Mouse (Mus musculus): ENCODE results near the gene Car8.

Gene Car8

GRCm38 (mm10) chr4:8238560-8239305, at the start of gene Car8:
Gene Car8, minus strand, starts transcription at chr4:8239041.
- peak; percentile 6 for DNase-seq (ENCODE audit: low spot score)

- no peak for DNase-seq (ENCODE audit: low spot score)
Observed at GRCm38 (mm10) chr4:8284934-8285333, 46.1 kb upstream of the Car8 start.

DNA sequence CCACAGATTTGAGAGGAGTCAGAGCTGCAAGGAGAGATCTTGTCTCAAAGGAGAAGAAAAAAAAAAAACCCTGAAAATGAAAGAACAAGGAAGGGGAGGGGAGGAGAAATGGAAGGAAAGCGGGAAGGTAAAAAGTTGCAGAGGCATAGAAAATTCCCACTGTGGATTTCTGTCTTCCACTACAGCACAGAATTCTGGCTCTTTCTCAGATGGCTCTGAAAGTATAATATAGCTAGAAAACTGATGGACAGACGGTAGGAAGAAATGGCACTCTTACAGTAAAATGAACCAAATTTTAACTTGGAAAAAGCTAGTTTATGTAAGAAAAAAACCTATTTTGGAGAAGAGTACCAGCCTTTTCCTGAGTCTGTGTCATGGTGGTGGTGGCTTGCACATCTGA, 39.3 kb upstream of the Car8 start:
- no peak for DNase-seq (ENCODE audit: low spot score)

GRCm38 (mm10) chr4:8249805-8250204, 11.0 kb upstream of the Car8 start:
- no peak for DNase-seq (ENCODE audit: low spot score)

DNA sequence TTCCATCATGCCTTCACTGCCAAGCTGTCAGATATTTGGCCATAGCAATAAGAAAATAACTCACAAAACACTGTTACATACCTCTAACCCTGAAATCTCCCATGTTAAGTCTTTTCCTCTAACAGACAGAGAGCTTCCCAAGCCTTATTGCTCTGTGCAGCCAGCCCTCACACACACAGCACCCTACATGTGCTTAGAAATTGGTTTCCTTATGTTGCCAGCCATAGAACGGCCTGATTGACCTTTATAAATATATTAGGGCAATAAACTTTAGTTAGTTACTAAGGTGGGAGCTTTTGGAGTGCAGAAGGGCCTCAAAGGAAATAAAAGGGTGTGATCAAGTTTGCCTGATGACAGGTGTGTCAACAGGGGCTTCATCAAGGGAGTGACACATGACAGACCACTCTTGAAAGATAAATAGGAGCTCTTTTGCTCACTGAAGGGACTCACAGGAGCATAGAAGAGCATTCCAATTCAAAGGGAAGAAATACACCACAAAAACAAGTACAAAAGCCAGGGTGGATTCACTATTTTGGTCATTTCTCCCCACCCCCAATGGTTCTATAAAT, 6.7 kb upstream of the Car8 start:
- no peak for DNase-seq (ENCODE audit: low spot score)

- no peak for DNase-seq (ENCODE audit: low spot score)
Observed at GRCm38 (mm10) chr4:8245062-8245461, 6.2 kb upstream of the Car8 start.

GRCm38 (mm10) chr4:8239699-8240098, 858 bp upstream of the Car8 start:
- no peak for DNase-seq (ENCODE audit: low spot score)

DNA sequence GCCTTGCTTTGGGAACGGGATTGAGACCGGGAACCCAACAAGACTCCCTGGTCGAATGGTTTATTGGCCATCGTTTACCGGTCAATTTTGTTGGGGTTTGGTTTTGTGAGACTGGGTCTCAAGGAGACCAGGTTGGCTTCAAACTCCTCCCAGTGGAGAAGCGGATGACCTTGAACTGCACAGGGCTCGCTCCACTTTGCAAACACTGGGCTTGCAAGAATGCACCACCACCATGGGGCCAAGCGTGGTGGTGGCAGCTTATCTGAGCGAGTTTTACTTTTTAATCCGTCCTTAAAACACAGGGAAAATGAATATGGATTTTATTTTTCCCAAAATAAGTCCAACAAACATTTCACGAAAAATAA, 447 bp upstream of the Car8 start:
- DNase-seq (ENCODE audit: low spot score) = no peak

- no peak for DNase-seq (ENCODE audit: low spot score)
Observed at GRCm38 (mm10) chr4:8232393-8233111, 6.3 kb downstream of the Car8 start.

GRCm38 (mm10) chr4:8231291-8231871, 7.5 kb downstream of the Car8 start:
- DNase-seq (ENCODE audit: low spot score) = no peak

DNA sequence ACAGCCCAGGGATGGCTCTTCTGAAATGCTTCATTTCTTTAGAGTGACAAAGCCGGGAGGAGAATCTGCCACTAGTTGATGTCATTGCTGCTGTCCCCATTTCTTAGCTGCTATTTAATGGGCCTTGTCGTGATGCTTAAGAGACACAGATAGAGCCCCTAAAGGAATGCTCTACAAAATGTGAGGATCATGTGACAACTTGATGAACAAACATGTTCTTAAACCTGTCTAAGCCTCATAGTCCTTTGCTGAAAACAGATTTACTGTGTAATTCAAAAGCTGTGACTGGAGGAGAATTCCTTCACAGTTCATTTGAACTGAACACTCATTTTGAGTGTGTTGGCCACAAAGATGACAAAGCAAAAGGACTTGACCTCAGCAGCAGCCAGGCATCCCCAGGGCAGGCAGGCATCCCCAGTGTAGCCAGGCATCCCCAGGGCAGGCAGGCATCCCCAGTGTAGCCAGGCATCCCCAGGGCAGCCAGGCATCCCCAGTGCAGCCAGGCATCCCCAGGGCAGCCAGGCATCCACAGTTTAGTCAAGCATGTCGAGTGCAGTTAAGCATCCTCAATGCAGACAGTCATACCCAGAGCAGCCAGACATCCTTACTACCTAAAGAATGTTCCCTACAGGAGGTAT, 9.1 kb downstream of the Car8 start:
- no peak for DNase-seq (ENCODE audit: low spot score)

DNA sequence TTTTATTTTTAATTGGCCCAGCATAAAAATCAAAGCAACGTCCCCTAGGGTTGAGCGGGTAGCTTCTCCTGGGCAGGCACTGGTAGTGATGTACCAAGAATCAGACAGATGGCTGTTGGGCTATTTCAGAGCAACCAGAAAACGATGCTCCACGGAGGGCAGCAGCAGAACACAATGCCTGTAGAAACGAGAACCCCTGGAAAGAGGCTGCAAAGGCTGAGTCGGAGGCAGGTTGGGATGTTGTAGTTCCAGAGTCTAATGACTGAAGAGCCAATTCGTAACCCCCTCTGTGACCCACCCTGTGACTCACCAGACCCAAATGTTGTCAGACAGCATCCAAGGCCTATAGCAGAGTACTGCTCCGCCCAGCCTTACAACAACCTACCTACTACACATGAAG, 19.9 kb downstream of the Car8 start:
- DNase-seq (ENCODE audit: low spot score) = no peak

- no peak for DNase-seq (ENCODE audit: low spot score)
Observed at GRCm38 (mm10) chr4:8218004-8218403, 20.8 kb downstream of the Car8 start.

DNA sequence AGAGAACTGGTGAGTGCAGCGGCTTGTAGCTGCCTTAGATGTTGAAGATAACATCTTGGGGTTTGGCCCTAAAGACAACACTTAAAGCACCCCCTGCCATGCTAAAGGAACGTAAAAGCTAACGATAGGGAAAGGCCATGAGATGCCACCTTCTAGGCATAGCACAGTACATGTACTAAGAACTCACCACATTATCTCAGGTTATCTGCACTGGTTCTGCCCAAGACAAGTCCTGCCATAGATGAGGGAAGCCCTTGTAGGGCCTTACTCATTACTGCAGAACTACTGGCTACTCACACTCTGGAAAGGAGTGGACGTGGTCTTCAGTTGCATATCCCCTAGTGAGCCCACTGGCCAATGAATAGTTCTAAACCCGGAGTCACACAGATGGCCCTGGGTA, 21.6 kb downstream of the Car8 start:
- DNase-seq (ENCODE audit: low spot score) = no peak

DNA sequence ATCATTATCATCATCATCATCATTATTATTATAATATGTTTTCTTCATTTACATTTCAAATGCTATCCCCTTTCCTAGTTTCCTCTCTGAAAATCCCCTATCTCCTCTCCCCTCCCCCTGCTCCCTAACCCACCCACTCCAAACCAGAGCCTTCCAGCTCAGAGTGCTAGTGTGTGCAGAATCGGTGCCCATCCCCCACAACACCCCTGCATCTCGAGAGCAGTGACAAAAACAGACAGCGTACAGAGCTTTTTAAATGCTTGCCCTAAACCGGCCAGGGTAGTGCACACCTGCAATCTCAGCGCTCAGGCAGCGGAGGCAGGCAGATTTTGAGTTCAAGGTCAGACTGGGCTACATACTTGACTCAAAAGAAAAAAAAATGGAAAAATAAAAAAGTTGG, 22.3 kb downstream of the Car8 start:
- DNase-seq (ENCODE audit: low spot score) = no peak

GRCm38 (mm10) chr4:8213661-8214060, 25.2 kb downstream of the Car8 start:
- no peak for DNase-seq (ENCODE audit: low spot score)

GRCm38 (mm10) chr4:8212873-8213569, 25.8 kb downstream of the Car8 start:
- no peak for DNase-seq (ENCODE audit: low spot score)

GRCm38 (mm10) chr4:8210452-8210851, 28.4 kb downstream of the Car8 start:
- DNase-seq (ENCODE audit: low spot score) = no peak

- no peak for DNase-seq (ENCODE audit: low spot score)
Observed at GRCm38 (mm10) chr4:8207924-8208323, 30.9 kb downstream of the Car8 start.

- DNase-seq (ENCODE audit: low spot score) = no peak
Observed at GRCm38 (mm10) chr4:8206918-8207573, 31.8 kb downstream of the Car8 start.

GRCm38 (mm10) chr4:8205089-8205649, 33.7 kb downstream of the Car8 start:
- DNase-seq (ENCODE audit: low spot score) = no peak
